Mouse (Mus musculus): ENCODE results near the gene Dek.

Gene Dek

GRCm38 (mm10) chr13:47109239-47109638 is 3.2 kb upstream of the Dek start:
- DNase-seq (ENCODE audit: low spot score) = no peak

GRCm38 (mm10) chr13:47106580-47106888 is 533 bp upstream of the Dek start:
- DNase-seq (ENCODE audit: low spot score) = no peak

GRCm38 (mm10) chr13:47104856-47105541 is 1.0 kb downstream of the Dek start:
- no peak for DNase-seq (ENCODE audit: low spot score)

GRCm38 (mm10) chr13:47104146-47104545 is 1.9 kb downstream of the Dek start:
- no peak for DNase-seq (ENCODE audit: low spot score)

- no peak for DNase-seq (ENCODE audit: low spot score)
These were observed 5.4 kb downstream of the Dek start for GRCm38 (mm10) chr13:47100587-47100986.

- DNase-seq (ENCODE audit: low spot score) = no peak
These were observed 6.7 kb downstream of the Dek start for GRCm38 (mm10) chr13:47099265-47099664.

GRCm38 (mm10) chr13:47096591-47096990 is 9.4 kb downstream of the Dek start:
- no peak for DNase-seq (ENCODE audit: low spot score)

- DNase-seq (ENCODE audit: low spot score) = no peak
These were observed 12.2 kb downstream of the Dek start for GRCm38 (mm10) chr13:47093791-47094190.

GRCm38 (mm10) chr13:47089271-47089670 is 16.7 kb downstream of the Dek start:
- DNase-seq (ENCODE audit: low spot score) = no peak

GRCm38 (mm10) chr13:47088433-47088832 is 17.6 kb downstream of the Dek start:
- DNase-seq (ENCODE audit: low spot score) = no peak

GRCm38 (mm10) chr13:47080905-47081505 is 25.0 kb downstream of the Dek start:
- DNase-seq (ENCODE audit: low spot score) = no peak

GRCm38 (mm10) chr13:47078799-47079198 is 27.2 kb downstream of the Dek start:
- DNase-seq (ENCODE audit: low spot score) = no peak

- DNase-seq (ENCODE audit: low spot score) = no peak
These were observed 28.6 kb downstream of the Dek start for GRCm38 (mm10) chr13:47077367-47077766.

GRCm38 (mm10) chr13:47076156-47076555 is 29.8 kb downstream of the Dek start:
- no peak for DNase-seq (ENCODE audit: low spot score)

GRCm38 (mm10) chr13:47072484-47072883 is 33.5 kb downstream of the Dek start:
- no peak for DNase-seq (ENCODE audit: low spot score)

- DNase-seq (ENCODE audit: low spot score) = no peak
These were observed 34.1 kb downstream of the Dek start for GRCm38 (mm10) chr13:47071871-47072270.

- DNase-seq (ENCODE audit: low spot score) = no peak
These were observed 35.5 kb downstream of the Dek start for GRCm38 (mm10) chr13:47070329-47071080.

- no peak for DNase-seq (ENCODE audit: low spot score)
These were observed 39.0 kb downstream of the Dek start for GRCm38 (mm10) chr13:47067001-47067400.

GRCm38 (mm10) chr13:47066516-47066915 is 39.5 kb downstream of the Dek start:
- no peak for DNase-seq (ENCODE audit: low spot score)

- DNase-seq (ENCODE audit: low spot score) = no peak
These were observed 41.8 kb downstream of the Dek start for GRCm38 (mm10) chr13:47063985-47064760.

GRCm38 (mm10) chr13:47062756-47063155 is 43.2 kb downstream of the Dek start:
- no peak for DNase-seq (ENCODE audit: low spot score)

GRCm38 (mm10) chr13:47056781-47057180 is 49.2 kb downstream of the Dek start:
- DNase-seq (ENCODE audit: low spot score) = no peak

GRCm38 (mm10) chr13:47056126-47056525 is 49.9 kb downstream of the Dek start:
- DNase-seq (ENCODE audit: low spot score) = peak; percentile 39
